Mouse (Mus musculus): ENCODE measurements around the gene Jsrp1.

- no peak for TF ChIP-seq POLR2A (IDR thresholded peaks at IDR 0.05; ENCODE audit: low read depth, low read length)
- TF ChIP-seq CTCF (IDR thresholded peaks at IDR 0.05; ENCODE audit: extremely low read depth, insufficient read length, insufficient replicate concordance, low read depth, low read length) = no peak
Observed at GRCm38 (mm10) chr10:80812391-80813041, 782 bp downstream of the Jsrp1 start.
